Mouse (Mus musculus) CH12.LX (cell line): ENCODE measurements around the gene Ptgs2.

ENCODE experiments used
- CTCF ChIP-seq, 2 experiments: IDR thresholded peaks in 1 of 2; conservative IDR thresholded peaks in 1 of 2; 2 replicates each; pipeline ENCODE4 v1.5.1; 2011 to 2012; ENCODE audit warnings: low read depth in 2 of 2, low read length in 2 of 2, improper control_type of control experiment in 1 of 2, inconsistent platforms in 1 of 2, mild to moderate bottlenecking in 1 of 2, moderate library complexity in 1 of 2
- EP300 ChIP-seq: IDR thresholded peaks from 2 replicates; pipeline ENCODE4 v1.6.1; 2011; ENCODE audit warnings: low read length, improper control_type of control experiment
- ETS1 ChIP-seq: conservative IDR thresholded peaks from 2 replicates; pipeline ENCODE4 v1.6.1; 2012; ENCODE audit warnings: low read depth, mild to moderate bottlenecking, inconsistent platforms, low read length, improper control_type of control experiment, moderate library complexity
- GABPA ChIP-seq: IDR thresholded peaks from 2 replicates; pipeline ENCODE4 v1.6.1; 2012; ENCODE audit warnings: low read depth, low read length, improper control_type of control experiment, inconsistent platforms; ENCODE audit not compliant: insufficient replicate concordance
- JUND ChIP-seq: conservative IDR thresholded peaks from 2 replicates; pipeline ENCODE4 v1.6.1; 2011; ENCODE audit warnings: low read depth, low read length, improper control_type of control experiment
- MAX ChIP-seq: IDR thresholded peaks from 2 replicates; pipeline ENCODE4 v1.6.1; 2011; ENCODE audit warnings: low read length, improper control_type of control experiment
- MEF2A ChIP-seq: IDR thresholded peaks from 2 replicates; pipeline ENCODE4 v1.6.1; 2014; ENCODE audit warnings: low read depth, mild to moderate bottlenecking, inconsistent platforms, low read length, improper control_type of control experiment, borderline replicate concordance
- MYC ChIP-seq: IDR thresholded peaks from 2 replicates; pipeline ENCODE4 v1.6.1; 2011; ENCODE audit warnings: low read depth, mild to moderate bottlenecking, improper control_type of control experiment, low read length
- POLR2A ChIP-seq: IDR thresholded peaks from 2 replicates; pipeline ENCODE4 v1.6.1; 2011; ENCODE audit warnings: low read depth, mild to moderate bottlenecking, improper control_type of control experiment, low read length
- POLR2AphosphoS2 ChIP-seq: IDR thresholded peaks from 2 replicates; pipeline ENCODE4 v1.6.1; 2011; ENCODE audit warnings: low read depth, low read length, improper control_type of control experiment
- RCOR1 ChIP-seq: conservative IDR thresholded peaks from 2 replicates; pipeline ENCODE4 v1.6.1; 2012; ENCODE audit warnings: low read depth, mild to moderate bottlenecking, inconsistent platforms, low read length, improper control_type of control experiment
- SMC3 ChIP-seq: IDR thresholded peaks from 2 replicates; pipeline ENCODE4 v1.6.1; 2011; ENCODE audit warnings: low read depth, low read length, improper control_type of control experiment
- TCF12 ChIP-seq: IDR thresholded peaks from 2 replicates; pipeline ENCODE4 v1.6.1; 2014; ENCODE audit warnings: low read depth, mild to moderate bottlenecking, inconsistent platforms, low read length, improper control_type of control experiment

DNA sequence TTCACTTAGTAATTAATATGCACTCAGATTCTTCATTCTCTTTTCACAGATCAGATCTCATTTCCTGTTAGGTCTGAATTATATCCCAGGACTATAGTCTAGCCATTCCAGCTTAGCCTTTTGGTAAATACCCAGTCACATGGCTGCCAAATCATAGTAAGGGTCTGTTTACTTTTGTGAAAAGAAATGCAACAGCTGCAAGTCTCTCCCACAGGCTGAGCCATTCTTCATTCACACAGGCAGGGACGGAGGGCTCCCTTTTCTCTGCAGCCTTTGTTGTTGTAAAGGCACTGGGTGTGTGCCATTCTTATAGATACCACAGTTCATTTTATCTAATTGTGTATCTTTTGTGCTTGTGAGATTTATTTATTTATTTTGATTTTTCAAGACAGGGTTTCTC, 9.6 kb upstream of the Ptgs2 start:
- TF ChIP-seq POLR2AphosphoS2 = no peak
- no peak for TF ChIP-seq CTCF (conservative IDR thresholded peaks at IDR 0.05 in 1 of 2, IDR thresholded peaks at IDR 0.05 in 1 of 2; ENCODE audit: low read depth in 2 of 2, low read length in 2 of 2)
- TF ChIP-seq JUND = no peak
- TF ChIP-seq MYC = no peak
- no peak for TF ChIP-seq ETS1
- TF ChIP-seq MAX = no peak
- TF ChIP-seq POLR2A = no peak
- TF ChIP-seq GABPA = no peak
- TF ChIP-seq RCOR1 = no peak
- no peak for TF ChIP-seq MEF2A
- TF ChIP-seq EP300 = no peak
- TF ChIP-seq TCF12 = no peak
- TF ChIP-seq SMC3 = no peak
